Mouse (Mus musculus) heart, postnatal 14 days (tissue): ENCODE measurements around the gene Gli2. TPM values are rescaled to one million over a fixed set of nuclear protein-coding genes. Genes with fewer than 3 reads are reported as not detected.
A peak's percentile ranks its signal among the peaks of the same experiment; 100 is the strongest.

Experiments
- DNase-seq, 2 experiments: peaks; one replicate each; pipeline ENCODE4 v3.0.0; 2021 to 2022
- intact Hi-C: fragments of 180-260 bp; cut with DNase I; formaldehyde crosslinking; loops from one replicate; pipeline ENCODE4 v1.15.1; 2025
- long read RNA-seq, 2 experiments: library from polyadenylated mRNA; stranded (forward); transcript quantifications; one replicate each; pipeline ENCODE4 v2.0.0; 2021
- total RNA-seq, 2 experiments: library from RNA; stranded (reverse); gene quantifications; 2 replicates each; pipeline ENCODE4 v1.2.3; 2021

Gene Gli2
- 1 to 10 TPM; 1.7 to 2.1 TPM for total RNA-seq
- long read RNA-seq, experiment 1: 0 reads
- long read RNA-seq, experiment 2, partial matches to known transcripts: 1 of 2 reads
- long read RNA-seq, experiment 2, other reads (novel, unspliced or antisense): 1 of 2 reads

DNA sequence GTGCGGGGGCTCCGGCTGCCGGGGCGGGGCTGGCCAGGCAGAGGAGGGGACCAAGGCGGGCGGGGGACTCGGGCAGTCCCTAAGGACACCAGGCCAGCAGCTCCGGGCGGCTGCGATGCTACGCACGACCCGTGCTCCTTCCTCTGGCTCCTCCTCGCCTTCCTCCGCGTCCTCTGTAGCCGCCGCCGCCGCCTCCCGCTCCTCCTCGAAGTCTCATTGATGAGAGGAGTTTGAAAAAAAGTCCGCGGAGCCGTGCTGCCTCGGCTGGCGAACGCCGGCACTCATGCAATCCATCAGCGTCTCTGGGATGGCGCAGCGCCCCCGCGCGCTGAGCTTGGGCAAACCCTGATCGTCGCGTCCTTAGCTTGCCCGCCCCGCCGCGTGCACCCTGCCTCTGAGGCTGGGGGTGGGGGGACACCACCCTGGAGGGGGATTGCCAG lies at the start of gene Gli2:
Gene Gli2 (minus strand): TSS at position 218 of the 440 bp plus-strand sequence.
- DNase-seq: peak; percentile 84 to 86
- intact Hi-C loops: loop anchor here (2.0 to 5.0 kb wide), 2 partner anchors 29 to 76 kb away; no protein-coding TSS in a partner anchor

DNA sequence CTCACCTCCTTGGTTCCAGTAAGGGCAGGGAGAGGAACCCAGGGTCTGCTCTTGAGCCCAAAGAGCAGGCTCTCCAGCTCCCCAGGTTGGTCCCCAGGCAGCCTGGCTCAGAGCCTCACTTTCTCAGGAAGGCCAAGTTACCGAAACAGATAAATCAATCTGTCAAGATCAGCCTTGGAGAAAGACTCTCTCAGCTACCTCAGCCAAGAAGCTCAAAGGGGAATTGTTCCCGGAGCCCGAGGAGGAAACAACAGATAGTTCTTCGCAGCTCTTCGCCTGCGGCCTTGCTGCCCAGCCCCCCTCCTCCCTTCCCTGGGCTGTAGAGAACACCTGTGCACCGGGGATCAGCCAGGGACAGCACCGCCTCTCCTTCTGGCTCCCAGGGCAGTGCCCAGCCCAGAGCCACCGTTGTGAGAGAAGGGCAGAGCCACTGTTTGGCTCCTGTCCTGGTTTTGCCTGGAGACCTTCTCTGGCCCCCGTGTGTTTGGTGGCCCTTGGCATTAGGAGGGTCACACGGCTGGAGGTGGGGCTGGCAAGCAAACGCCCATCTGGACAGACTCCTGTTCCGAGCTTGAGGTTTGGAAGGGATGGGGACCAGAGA lies 44.6 kb upstream of the Gli2 start:
- intact Hi-C loops: no loop called here

DNA sequence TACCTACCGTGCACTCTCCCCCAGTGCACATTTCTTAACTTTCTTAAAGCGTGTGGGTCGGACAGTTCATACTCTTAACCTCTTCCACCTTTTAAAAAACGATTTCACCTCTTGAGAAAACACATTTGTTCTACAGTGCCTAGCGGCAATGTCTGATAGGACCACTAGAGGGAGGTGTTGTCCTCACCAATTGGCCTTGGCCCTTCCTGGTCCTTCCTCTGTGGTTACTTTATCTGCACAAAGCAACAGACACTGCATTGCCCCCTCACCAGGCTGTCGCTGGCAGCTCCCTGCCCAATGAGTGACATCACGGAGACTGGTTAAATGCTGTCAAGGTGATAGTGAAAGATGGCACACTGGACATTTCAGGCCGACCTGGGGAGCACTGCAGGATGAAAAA lies 40.3 kb upstream of the Gli2 start:
- DNase-seq: peak; percentile 67 to 82

More for the DNA sequence above, 44.6 kb upstream of the Gli2 start:
- no peak for DNase-seq

DNA sequence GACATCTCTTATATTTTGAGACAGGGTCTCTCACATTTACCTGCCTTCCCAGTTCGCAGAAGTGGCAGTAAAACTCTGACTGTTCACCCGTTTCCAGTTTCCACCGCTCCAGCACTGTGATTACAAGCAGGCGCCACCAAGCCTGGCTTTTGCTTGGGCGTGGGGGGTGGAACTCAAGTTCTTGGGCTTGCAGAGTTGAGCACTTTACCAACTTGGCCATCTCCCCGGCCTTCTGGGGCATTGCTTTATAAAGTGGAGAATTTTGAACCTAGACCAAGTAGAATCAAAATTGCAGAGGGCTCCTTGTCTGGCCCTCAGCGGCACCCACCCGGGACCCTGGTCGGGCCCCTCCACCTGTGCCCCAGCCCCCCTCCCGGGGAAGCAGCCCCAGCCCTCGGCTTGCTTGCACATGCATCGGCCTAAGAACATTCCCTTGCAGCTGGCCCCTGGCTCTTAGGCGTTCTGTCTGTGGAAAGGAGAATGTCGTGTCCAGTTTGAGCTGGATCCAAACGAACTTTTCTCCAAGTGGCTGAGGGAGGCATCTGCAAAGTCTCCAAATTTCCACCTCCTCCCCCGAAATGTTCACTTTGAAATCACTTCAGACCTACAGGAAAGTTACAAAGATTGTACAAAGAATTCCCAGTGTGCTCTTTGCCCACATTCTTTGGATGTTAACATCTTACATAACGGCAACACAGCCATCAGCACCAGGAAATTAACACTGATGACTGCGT lies 36.6 kb upstream of the Gli2 start:
- peak in 1 of 2 experiments; percentile 13 for DNase-seq
- intact Hi-C loops: loop anchor here (5.0 to 10.0 kb wide), 6 partner anchors 167 to 922 kb away; no protein-coding TSS in a partner anchor

More for the DNA sequence above, 40.3 kb upstream of the Gli2 start:
- intact Hi-C loops: loop anchor here (2.0 to 5.0 kb wide), 3 partner anchors 164 to 369 kb away; partner anchors contain the start of gene Inhbb

DNA sequence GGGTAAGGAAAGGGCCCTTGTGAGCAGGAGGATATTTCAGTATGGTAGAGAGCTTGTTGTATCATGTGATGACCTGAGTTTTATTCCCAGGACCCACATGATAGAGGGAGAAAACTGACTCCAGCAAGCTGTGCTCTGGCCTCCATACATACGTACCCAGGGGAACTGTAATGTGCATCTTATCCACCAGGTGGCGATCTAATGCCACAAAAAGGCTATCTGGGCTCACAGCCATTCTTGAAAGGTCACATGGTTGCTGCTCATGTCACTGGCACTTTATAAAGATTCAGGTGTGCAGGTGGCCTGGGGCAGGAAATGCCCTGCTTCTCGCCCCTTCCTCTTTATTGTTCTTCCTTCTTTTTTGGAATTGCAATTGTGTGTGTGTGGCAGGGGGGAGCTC lies 34.1 kb upstream of the Gli2 start:
- intact Hi-C loops: loop anchor here (5.0 to 10.0 kb wide), 4 partner anchors 460 to 925 kb away; no protein-coding TSS in a partner anchor
- DNase-seq: peak; percentile 72 to 88

DNA sequence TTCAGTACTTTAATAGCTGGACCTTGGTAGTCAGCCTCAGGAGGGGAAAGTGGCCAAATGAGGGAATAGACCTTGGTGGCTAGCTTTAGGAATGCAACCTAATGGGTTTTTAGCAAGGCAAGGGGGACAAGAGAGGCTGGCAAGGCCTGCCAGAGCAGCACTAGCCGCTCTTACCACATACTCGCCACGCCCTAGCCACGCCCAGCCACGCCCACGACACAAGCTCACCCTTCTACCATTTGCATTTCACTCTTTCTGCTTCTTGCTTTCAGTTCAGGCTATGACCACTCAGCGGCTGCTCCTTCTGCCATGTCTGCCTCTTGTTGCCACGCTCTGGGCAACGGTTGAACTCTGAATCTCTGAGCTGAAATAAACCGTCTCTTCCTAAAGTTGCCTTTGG lies 32.4 kb upstream of the Gli2 start:
- intact Hi-C loops: loop anchor here (5.0 to 10.0 kb wide), 4 partner anchors 462 to 927 kb away; no protein-coding TSS in a partner anchor
- DNase-seq: no peak

DNA sequence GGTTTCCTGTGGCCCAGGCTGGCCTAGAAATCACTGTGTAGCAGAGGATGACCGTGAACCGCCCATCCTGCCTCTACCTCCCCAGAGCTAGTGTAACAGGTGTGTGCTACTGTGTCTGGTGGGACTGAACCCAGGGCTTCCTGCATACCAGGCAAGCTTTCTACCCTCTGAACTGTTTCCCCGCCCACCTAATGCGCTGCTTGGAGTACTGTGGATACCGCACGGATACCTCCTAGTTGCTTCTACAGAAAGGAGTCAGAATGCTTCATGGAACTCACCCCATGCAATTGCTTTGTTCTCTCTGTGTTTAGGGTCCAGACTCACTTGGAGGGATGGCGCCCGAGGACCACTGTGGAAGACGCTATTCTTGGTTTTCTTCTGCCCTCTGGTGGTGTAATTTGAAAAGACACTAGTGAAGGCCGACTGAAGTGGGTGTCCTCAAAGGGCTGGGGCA lies 30.1 kb upstream of the Gli2 start:
- intact Hi-C loops: loop anchor here (1.0 to 10.0 kb wide), 4 partner anchors 31 to 841 kb away; partner anchors contain the start of gene Gli2
- peak; percentile 23 to 69 for DNase-seq

DNA sequence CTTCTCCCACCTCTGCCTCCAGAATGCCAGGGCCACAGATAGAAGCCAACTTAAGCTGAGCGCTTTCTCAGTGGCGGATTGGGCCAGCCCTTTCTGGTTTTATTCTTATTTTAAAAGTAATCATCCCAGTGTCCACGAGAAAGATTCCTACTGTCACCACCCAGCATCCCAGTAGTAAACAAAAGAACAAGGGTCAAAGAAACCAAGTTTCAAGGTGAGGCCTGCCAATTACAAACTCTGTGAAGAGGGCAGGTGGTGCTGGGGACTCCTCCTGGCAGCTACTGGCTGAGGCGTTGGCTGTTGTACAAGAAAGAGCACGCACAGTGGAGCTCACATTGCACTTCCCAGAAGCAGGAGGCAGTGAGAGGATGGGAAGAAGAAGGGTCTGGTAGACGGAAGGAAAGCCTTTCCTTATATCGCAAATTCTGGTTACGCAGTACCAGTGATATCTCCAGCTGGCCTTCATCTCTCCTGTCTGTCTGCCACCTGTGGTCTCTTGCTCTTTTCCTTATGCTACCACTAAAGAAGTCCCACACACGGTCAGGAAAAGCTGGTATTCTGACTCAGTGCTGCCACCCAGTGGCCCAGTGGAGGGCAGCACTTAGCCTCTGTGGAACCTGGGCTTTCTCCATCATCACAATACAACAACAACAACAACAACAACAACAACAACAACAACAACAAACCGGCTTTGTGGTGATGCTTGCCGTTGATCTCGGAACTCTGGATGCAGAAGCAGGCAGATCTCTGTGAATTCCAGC lies 29.0 kb upstream of the Gli2 start:
- intact Hi-C loops: loop anchor here (2.0 to 10.0 kb wide), 3 partner anchors 30 to 842 kb away; partner anchors contain the start of gene Gli2
- peak; percentile 56 to 58 for DNase-seq

DNA sequence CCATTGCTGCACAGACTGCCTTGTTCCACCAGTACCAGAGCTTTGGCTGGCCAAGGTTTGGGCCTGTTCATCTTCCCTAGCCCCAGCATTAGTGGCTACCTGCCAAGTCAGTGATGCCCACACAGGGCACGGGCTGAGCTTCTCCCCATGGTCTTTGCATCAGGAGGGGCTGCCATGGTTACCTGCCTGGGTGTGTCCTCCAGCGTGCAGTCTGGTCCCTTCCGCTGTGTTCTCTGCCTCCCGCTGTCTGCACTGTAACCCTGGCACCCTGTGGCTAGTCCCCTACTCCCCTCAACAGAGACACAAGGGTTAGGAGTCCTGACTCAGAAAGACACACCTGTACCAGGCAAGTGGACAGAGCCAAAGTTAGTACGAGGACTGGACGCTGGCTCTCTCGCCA lies 24.5 kb upstream of the Gli2 start:
- DNase-seq: no peak
- intact Hi-C loops: no loop called here

DNA sequence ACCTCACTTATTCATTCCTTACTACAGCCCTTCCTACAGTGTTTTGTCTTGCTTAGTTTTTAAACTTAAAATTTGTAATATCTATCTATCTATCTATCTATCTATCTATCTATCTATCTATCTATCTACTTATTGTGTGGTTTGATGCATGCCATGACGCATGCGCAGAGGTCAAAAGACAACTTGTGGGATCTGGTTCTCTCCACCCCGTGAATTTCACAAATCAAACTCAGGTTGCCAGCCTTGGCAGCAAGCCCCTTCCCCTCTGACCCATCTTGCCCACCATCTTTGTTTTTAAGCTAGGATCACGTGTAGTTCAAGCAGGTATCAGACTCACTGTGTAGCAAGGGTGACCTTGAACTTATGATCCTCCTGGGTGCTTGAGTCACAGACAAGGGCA lies 22.9 kb upstream of the Gli2 start:
- no peak for DNase-seq
- intact Hi-C loops: no loop called here

DNA sequence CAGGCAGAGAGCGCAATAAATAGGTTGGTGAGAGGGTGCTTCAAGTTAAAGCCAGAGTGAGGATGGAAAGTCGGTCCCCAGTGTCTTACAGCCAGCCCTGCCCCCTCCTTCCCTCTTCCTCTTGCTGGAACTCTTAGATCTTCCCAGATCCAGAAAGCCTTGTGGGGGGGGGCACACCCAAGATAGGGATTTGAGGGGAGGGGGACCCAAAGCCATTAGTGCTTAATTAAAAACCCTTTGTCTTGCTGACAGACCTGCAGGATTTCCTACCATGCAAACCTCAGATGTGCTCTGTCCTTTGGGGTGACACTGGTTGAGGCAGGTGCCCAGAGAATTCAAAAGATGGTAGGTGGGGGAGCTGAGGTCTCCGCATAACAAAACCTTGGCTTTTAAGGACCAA lies 22.5 kb upstream of the Gli2 start:
- intact Hi-C loops: no loop called here
- DNase-seq: no peak

DNA sequence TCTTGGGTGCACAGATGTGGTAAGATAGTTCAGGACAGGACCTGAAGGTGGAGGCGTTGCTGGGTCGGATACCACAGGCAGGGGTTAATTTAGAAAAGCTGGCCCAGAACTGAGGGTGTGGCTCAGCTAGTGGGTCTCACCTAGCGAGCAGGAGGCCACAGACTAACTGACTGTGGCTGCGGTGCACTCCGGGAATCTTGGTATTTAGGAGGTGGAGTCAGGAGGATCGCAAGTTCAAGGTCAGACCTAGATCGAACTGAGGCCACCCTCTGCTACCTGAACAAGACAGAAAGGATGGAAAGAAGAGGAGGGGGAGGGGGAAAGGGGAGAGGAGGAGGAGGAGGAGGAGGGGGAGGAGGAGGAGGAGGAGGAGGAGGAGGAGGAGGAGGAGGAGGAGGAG lies 22.1 kb upstream of the Gli2 start:
- intact Hi-C loops: no loop called here

DNA sequence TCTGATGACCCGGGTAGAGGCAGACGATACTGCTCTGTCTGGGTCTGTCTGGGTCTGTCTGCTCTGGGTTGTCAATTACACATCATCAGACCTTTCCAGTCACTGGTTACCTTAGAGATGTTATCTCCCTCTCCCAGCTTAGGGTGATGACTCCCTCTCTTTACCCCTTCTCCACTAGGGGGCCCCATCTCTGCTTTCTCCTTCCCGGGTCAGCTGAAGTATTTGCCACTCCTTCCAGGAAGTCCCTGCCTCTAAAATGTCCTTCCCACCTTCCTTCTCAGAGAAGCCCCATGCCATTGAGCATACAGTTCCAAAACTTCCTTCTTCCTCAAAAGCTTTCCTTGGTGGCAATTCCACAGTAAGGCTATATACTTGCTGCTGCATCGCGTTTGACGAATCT lies 21.5 kb upstream of the Gli2 start:
- intact Hi-C loops: no loop called here
- DNase-seq: no peak

More for the DNA sequence above, 22.1 kb upstream of the Gli2 start:
- no peak for DNase-seq

DNA sequence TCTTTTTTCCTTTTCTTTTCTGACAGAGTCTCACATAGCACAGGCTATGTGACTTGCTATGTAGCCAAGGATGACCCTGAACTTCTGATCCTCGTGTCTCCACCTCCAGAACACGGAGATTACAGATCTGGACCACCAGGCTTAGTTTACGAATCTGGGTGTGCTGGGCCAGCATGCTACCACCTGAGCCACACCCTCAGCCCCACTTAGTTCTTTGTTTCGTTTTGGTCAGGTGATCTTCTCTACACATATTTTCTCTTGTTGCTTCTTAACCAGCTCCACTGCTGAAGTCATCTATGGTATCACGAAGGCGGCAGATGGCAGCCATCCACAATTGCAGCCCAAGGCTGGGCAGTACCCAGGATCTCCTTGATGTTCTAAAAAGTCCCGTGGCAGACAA lies 20.5 kb upstream of the Gli2 start:
- DNase-seq: no peak
- intact Hi-C loops: no loop called here

DNA sequence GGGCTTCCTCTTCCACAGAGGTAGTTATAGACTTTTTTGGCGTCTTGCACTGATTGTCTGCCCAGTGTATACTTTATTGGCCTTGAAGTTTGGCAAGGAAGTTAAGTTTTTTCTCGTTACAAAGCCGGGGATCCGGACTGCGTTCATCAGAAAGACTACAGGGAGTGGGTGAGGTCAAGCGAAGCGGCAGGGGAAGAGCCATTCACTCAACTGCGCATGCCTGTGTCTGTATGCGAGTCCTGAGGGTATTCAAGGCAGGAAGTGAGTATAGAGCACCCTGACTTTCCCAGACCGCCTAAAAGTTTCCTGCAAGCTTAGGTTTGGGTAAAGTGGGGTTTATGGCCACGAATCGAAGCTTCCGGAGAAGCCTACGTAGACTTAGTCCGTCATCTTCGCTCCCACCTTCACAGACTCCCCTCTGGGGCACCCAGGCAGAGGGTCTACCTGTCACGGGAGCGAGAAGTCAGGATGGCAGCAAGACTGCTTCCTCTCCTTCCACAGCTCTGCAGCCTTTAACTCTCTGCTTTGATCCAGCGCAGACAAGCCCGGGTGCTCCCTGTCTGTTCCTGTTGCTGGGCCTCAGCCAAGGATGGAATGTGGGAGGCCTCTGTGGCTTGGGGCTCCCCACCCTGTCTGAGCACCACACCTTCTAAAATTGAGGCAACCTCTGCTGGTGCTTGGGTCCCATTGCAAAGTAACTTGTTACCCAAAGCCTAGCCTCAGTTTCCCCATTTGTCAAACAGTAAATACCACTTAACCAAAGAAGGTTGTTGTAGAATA lies 11.7 kb upstream of the Gli2 start:
- peak in 1 of 2 experiments; percentile 27 for DNase-seq
- intact Hi-C loops: no loop called here

DNA sequence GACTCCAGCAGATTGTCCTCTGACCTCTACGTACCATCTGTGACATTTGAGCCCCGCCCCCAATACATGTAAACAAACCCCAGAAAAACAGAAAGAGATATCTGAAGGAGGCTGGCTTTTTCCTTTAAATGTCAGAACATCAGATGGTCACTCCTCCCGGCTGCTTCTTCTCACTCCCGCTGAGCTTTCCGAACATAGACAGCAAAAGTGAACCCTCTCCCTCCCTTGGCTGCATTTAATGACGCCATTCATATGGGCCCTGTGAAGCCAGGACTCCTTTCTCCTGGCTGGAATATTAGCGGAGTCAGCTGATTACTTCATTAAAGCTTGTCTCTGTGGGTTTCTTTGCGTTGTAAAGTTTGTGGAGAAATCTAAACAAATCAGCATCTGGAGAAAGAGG lies 3.1 kb upstream of the Gli2 start:
- intact Hi-C loops: no loop called here
- DNase-seq: no peak

DNA sequence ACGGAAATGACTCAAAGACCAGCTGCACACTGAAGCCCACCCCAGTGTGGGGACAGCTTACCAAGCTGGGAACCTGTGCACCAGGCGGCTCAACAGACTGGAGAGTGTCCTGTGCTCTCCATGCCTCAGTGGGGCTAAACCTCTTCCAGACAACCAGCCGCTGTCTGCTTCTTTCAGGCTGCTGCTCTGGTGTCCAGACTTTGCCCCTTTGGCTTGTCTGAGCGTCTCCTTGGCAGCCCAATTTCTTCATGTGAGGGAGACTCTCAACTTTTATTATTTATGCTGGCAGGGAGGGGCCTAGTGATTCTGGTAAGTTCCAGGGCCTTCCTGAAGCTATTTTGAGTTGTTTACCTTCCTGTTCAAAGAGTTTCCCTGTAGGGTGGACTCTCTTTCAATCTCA lies 2.4 kb upstream of the Gli2 start:
- intact Hi-C loops: no loop called here
- no peak for DNase-seq

DNA sequence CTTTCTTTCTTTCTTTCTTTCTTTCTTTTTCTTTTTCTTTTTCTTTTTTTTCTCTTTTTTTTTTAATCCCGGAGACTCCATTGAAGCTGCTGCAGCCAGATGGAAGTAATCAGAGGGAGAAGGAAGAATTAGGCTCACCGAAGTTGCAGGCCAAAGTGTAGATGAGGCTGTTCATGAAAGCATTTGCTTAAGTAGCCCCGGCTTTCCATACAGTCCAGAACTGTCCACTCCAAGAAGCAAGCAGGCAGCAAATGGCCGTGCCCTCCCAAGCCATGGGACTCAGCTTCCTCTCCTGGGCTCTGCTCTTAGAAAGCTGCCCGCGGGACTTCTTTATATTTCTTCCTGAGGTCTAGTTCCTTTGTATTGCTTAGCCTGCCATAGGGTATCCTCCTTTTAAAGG lies 1.0 kb upstream of the Gli2 start:
- no peak for DNase-seq
- intact Hi-C loops: loop anchor here (5.0 kb wide), 1 partner anchor 77 kb away; no protein-coding TSS in a partner anchor

DNA sequence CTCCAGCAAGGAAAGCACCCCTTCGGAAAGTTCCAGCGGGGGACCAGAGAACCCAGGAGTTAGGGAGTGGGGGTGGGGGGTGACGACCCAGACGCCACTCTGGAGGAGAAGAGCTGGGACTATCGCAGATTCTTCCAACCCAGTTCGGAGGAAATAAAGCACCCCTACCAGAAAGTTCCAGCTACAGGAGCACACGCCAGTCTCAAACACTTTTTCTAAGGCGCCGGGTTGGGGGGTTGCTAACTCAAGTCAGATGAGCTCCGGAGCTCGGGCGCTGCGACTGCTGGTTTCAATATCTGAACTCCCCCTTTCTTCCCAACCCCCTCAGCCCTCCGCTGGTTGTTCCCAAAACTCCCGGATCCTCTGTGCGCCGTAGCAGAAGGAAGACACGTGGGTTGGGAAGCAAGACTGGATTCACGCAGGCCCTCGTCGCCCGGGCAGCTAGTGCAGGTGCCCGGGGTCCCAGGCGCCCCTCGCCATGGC lies 494 bp upstream of the Gli2 start:
- DNase-seq: peak; percentile 20 to 34
- intact Hi-C loops: loop anchor here (2.0 to 5.0 kb wide), 2 partner anchors 29 to 77 kb away; no protein-coding TSS in a partner anchor
